Mouse (Mus musculus) brain, embryonic 14.5 days (tissue): ENCODE results near the gene Map1a.

Experiments
- CTCF ChIP-seq: fragments of 200-500 bp; IDR thresholded peaks from 2 replicates; pipeline ENCODE4 v1.5.1; 2012; ENCODE audit warnings: inconsistent platforms, mild to moderate bottlenecking, moderate library complexity, borderline replicate concordance; ENCODE audit not compliant: insufficient read depth, insufficient read length; ENCODE audit errors: extremely low read depth
- POLR2A ChIP-seq: fragments of 200-500 bp; IDR thresholded peaks from 2 replicates; pipeline ENCODE4 v1.6.1; 2012; ENCODE audit warnings: mild to moderate bottlenecking, inconsistent platforms, borderline replicate concordance; ENCODE audit not compliant: poor library complexity, insufficient read depth, insufficient read length, severe bottlenecking; ENCODE audit errors: extremely low read depth

DNA sequence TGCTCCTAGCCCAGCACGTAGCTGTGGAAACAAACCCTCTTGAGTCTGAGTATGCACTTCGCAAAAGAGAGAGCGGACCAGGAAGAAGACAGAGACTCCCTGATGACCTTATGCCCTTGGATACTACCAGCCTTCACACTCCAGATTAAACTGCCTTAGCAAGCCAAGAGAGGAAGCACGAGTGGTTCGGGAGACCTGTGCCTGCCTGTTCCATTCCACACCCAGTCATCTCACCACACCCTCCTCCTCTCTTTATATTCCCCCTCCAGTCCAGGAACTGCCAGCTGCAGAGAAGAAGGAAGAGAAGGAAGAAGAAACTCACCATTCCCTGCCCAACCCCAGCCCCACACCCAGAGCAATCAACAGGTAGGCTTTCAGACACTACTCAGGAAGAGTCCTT, 68.1 kb downstream of the Map1a start, which contains the start of gene Ckmt1:
- TF ChIP-seq CTCF (no peak), POLR2A (no peak)
